In the genomic region with DNA sequence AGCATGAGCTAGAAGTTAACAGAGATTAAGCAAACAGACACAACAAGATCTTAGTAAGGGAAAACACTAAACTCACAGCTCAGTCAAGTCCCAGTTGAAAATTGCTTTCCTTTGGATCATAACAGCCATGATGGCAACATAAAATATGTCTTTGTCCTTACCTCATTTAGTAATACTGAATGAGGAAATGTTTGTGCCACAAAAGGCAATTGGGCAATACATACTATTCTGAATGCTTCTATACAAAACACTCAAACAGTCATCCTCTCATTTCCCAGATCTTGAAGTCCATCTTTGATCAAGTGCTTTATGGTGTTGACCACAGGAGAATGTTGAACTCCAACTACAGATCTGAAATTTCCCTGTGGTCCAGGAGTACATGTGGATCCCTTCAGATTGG, we compare ENCODE assay signal across 16 mouse cellular contexts.
"Had no signal": no experiment of that assay in that cellular context is flagged by ENCODE, and none has a peak within 500 bp of the region (broad histone marks: within the 10 kb centered on the region; RNA-seq: fewer than 3 reads in every experiment).

No protein-coding gene starts in this region.

- H3K36me3 ChIP-seq: lung, embryonic 15.5 days; midbrain, embryonic 10.5 days; neural tube, embryonic 12.5 days; stomach, embryonic 15.5 days had no signal

- H3K27me3 ChIP-seq: lung, embryonic 15.5 days; neural tube, embryonic 12.5 days; stomach, embryonic 15.5 days had no signal

- H3K9ac ChIP-seq: liver, embryonic 14.5 days; lung, embryonic 15.5 days; neural tube, embryonic 12.5 days; stomach, embryonic 15.5 days had no signal

- H3K9me3 ChIP-seq: lung, embryonic 15.5 days; midbrain, embryonic 10.5 days; neural tube, embryonic 12.5 days; stomach, embryonic 15.5 days had no signal

- H3K4me3 ChIP-seq: lung, embryonic 15.5 days; midbrain, embryonic 10.5 days; neural tube, embryonic 12.5 days; stomach, embryonic 15.5 days had no signal

- H3K4me2 ChIP-seq: lung, embryonic 15.5 days; neural tube, embryonic 12.5 days; stomach, embryonic 15.5 days had no signal

- ATAC-seq: lung, postnatal 0 days; midbrain, embryonic 16.5 days had no signal

- H3K27ac ChIP-seq: liver, embryonic 14.5 days; lung, embryonic 15.5 days; midbrain, embryonic 10.5 days; neural tube, embryonic 12.5 days; stomach, embryonic 15.5 days; stomach, postnatal 0 days had no signal

- DNase-seq: lung, adult 18-20 months; lung, postnatal 14 days; lung, postnatal 4 days; midbrain, embryonic 14.5 days; right cerebral cortex, postnatal 14 days; thymus, adult 2 months; thymus, postnatal 25 days; thymus, postnatal 4 days had no signal

- H3K4me1 ChIP-seq: lung, embryonic 15.5 days; midbrain, embryonic 10.5 days; neural tube, embryonic 12.5 days; stomach, embryonic 15.5 days had no signal
